ENCODE assay signal across 9 mouse cellular contexts in genomic region chrX:20060096-20060768, GRCm38 (mm10). TPM values are rescaled to one million over a fixed set of nuclear protein-coding genes. Genes with fewer than 3 reads are reported as not detected.
DNase-seq lines count a peak whose midpoint lies in the region; ATAC-seq and TF ChIP-seq lines count a peak whose summit lies in the region.
"Had no signal": no experiment of that assay in that cellular context is flagged by ENCODE, and none has a peak within 500 bp of the region (broad histone marks: within the 10 kb centered on the region; RNA-seq: fewer than 3 reads in every experiment).

No protein-coding gene starts in this region.

- H3K36me3 ChIP-seq in kidney, adult 2 months (ENCODE audit: control insufficient read depth, insufficient read depth, low read length) = no peaks in the 10 kb centered on the region
- H3K36me3 ChIP-seq in forebrain, embryonic 10.5 days (replicated peaks) = no peaks in the 10 kb centered on the region
- no peaks in the 10 kb centered on the region for H3K36me3 ChIP-seq in hindbrain, embryonic 13.5 days
- no peaks in the 10 kb centered on the region for H3K36me3 ChIP-seq in liver, embryonic 14.5 days (replicated peaks; ENCODE audit: control insufficient read depth, insufficient read depth, low read depth)
- H3K36me3 ChIP-seq in neural tube, embryonic 14.5 days (ENCODE audit: control insufficient read depth, insufficient read depth, low read length) = no peaks in the 10 kb centered on the region

- peak overlapping the region; percentile 70 for H3K4me2 ChIP-seq in hindbrain, embryonic 13.5 days
- peak overlapping the region; percentile 40 for H3K4me2 ChIP-seq in liver, embryonic 14.5 days (ENCODE audit: low read depth)
- peak overlapping the region; percentile 64 for H3K4me2 ChIP-seq in neural tube, embryonic 14.5 days (ENCODE audit: low read depth, low read length)

- TF ChIP-seq CTCF in kidney, adult 2 months (conservative IDR thresholded peaks at IDR 0.05; ENCODE audit: insufficient read depth, insufficient read length, low read depth, low read length) = no peak
- TF ChIP-seq CTCF in liver, embryonic 14.5 days (IDR thresholded peaks at IDR 0.05; ENCODE audit: low read depth) = no peak

- ATAC-seq in hindbrain, embryonic 13.5 days (ENCODE audit: low FRiP score) = peak; percentile 71
- ATAC-seq in liver, embryonic 14.5 days (ENCODE audit: insufficient read depth) = no peak
- ATAC-seq in neural tube, embryonic 14.5 days (ENCODE audit: low read depth) = peak; percentile 79
- no peak for ATAC-seq in megakaryocyte progenitor cell, adult 5-6 weeks (replicated peaks; ENCODE audit: poor library complexity)
- ATAC-seq: Patski had no signal

- no peaks in the 10 kb centered on the region for H3K27me3 ChIP-seq in kidney, adult 2 months (replicated peaks; ENCODE audit: control insufficient read depth, insufficient read depth, low read length)
- peaks cover 23% of the 10 kb centered on the region for H3K27me3 ChIP-seq in forebrain, embryonic 10.5 days (ENCODE audit: poor library complexity, severe bottlenecking)
- H3K27me3 ChIP-seq in hindbrain, embryonic 13.5 days = peaks cover 10% of the 10 kb centered on the region
- peaks cover 11% of the 10 kb centered on the region for H3K27me3 ChIP-seq in liver, embryonic 14.5 days (ENCODE audit: control insufficient read depth, insufficient read depth, low read length)
- H3K27me3 ChIP-seq in neural tube, embryonic 14.5 days (ENCODE audit: control insufficient read depth, insufficient read depth, low read length) = no peaks in the 10 kb centered on the region

- TF ChIP-seq EP300 in liver, embryonic 14.5 days (IDR thresholded peaks at IDR 0.05; ENCODE audit: low read depth) = no peak

- H3K27ac ChIP-seq in kidney, adult 2 months (ENCODE audit: insufficient read depth, low read depth, low read length) = peak overlapping the region; percentile 36; the same call in 1 of the 2 replicates
- H3K27ac ChIP-seq in forebrain, embryonic 10.5 days = no peak overlapping the region
- H3K27ac ChIP-seq in hindbrain, embryonic 13.5 days = no peak overlapping the region
- no peak overlapping the region for H3K27ac ChIP-seq in liver, embryonic 14.5 days
- H3K27ac ChIP-seq in neural tube, embryonic 14.5 days (ENCODE audit: low read depth, low read length) = no peak overlapping the region

- no peaks in the 10 kb centered on the region for H3K4me1 ChIP-seq in kidney, adult 2 months (ENCODE audit: control insufficient read depth, insufficient read depth, low read length)
- H3K4me1 ChIP-seq in forebrain, embryonic 10.5 days = peaks cover 8% of the 10 kb centered on the region; the same call in 1 of the 2 replicates
- peaks cover 6% of the 10 kb centered on the region; the same call in 1 of the 2 replicates for H3K4me1 ChIP-seq in hindbrain, embryonic 13.5 days (replicated peaks)
- no peaks in the 10 kb centered on the region for H3K4me1 ChIP-seq in liver, embryonic 14.5 days (replicated peaks; ENCODE audit: control insufficient read depth in 2 of 2, insufficient read depth in 2 of 2, low read length in 1 of 2)
- no peaks in the 10 kb centered on the region for H3K4me1 ChIP-seq in neural tube, embryonic 14.5 days (ENCODE audit: control insufficient read depth, insufficient read depth, low read length)

- H3K4me3 ChIP-seq in kidney, adult 2 months (ENCODE audit: insufficient read depth, low read depth, low read length) = peak overlapping the region; percentile 76
- peak overlapping the region; percentile 57 for H3K4me3 ChIP-seq in forebrain, embryonic 10.5 days
- H3K4me3 ChIP-seq in hindbrain, embryonic 13.5 days = peak overlapping the region; percentile 48
- peak overlapping the region; percentile 1 to 16; a peak in 3 of 4 replicates for H3K4me3 ChIP-seq in liver, embryonic 14.5 days (ENCODE audit: insufficient read depth in 1 of 2, low read depth in 2 of 2, low read length in 2 of 2)
- H3K4me3 ChIP-seq in neural tube, embryonic 14.5 days (ENCODE audit: low read depth, low read length) = peak overlapping the region; percentile 41

- DNase-seq in kidney, adult 2 months = peak; percentile 11
- no peak for DNase-seq in kidney, adult 8-10 months
- DNase-seq in adrenal gland, adult 2 months = peak; percentile 29
- peak; percentile 26 for DNase-seq in forebrain, embryonic 10.5 days (ENCODE audit: extremely low spot score, low spot score)
- no peak for DNase-seq in liver, embryonic 14.5 days (ENCODE audit: low read depth in 3 of 3, low spot score in 3 of 3)

- peak overlapping the region; percentile 60 for H3K9ac ChIP-seq in hindbrain, embryonic 13.5 days
- H3K9ac ChIP-seq in liver, embryonic 14.5 days (replicated peaks) = no peak overlapping the region
- H3K9ac ChIP-seq in neural tube, embryonic 14.5 days (replicated peaks; ENCODE audit: low read depth, low read length) = 0 out of 2 replicates have a peak overlapping the region, but pooled peaks have one; percentile 7

- TF ChIP-seq POLR2A in kidney, adult 2 months (IDR thresholded peaks at IDR 0.05; ENCODE audit: low read depth, low read length) = no peak

- H3K9me3 ChIP-seq in forebrain, embryonic 10.5 days = peaks cover 9% of the 10 kb centered on the region; the same call in 1 of the 2 replicates
- H3K9me3 ChIP-seq in hindbrain, embryonic 13.5 days = no peaks in the 10 kb centered on the region
- H3K9me3 ChIP-seq in liver, embryonic 14.5 days (ENCODE audit: control insufficient read depth, low read length) = no peaks in the 10 kb centered on the region
- no peaks in the 10 kb centered on the region for H3K9me3 ChIP-seq in neural tube, embryonic 14.5 days (ENCODE audit: control insufficient read depth, low read length)

- 2% methylated on average over 50 of the region's 65 CpGs for WGBS in kidney, adult 2 months
- WGBS in forebrain, embryonic 10.5 days = 21% methylated on average over 65 of the region's 65 CpGs
- WGBS in hindbrain, embryonic 13.5 days = 23% methylated on average over 60 of the region's 65 CpGs
- 16% methylated on average over 55 of the region's 65 CpGs for WGBS in liver, embryonic 14.5 days (ENCODE audit: insufficient replicate concordance)
- 21% methylated on average over 64 of the region's 65 CpGs for WGBS in neural tube, embryonic 14.5 days

RNA-seq across cellular contexts. Expression of gene Chst7, which starts 0.9 kb away (rescaled TPM):
- 4.1 and 6.0 TPM in 2 replicates for polyA plus RNA-seq in kidney, adult 2 months (2012; rRNA removed)
- total RNA-seq in adrenal gland, adult 2 months (2021) = 1 to 10 TPM in 1 of 2 experiments, under 1 TPM in 1; 0.98 to 1.5 TPM
- polyA plus RNA-seq in adrenal gland, adult 2 months (2012; rRNA removed) = 4.2 and 6.6 TPM in 2 replicates
- polyA plus RNA-seq in forebrain, embryonic 10.5 days (2016; fragmentation: Nextera tagmentation; extraction: Ambion mirVana) = 4.0 TPM in 2 replicates
- polyA plus RNA-seq in hindbrain, embryonic 13.5 days (2015; fragmentation: Nextera tagmentation; extraction: Ambion mirVana) = 4.1 and 4.9 TPM in 2 replicates
- polyA plus RNA-seq in liver, embryonic 14.5 days (2012; rRNA removed) = 0.39 and 0.48 TPM in 2 replicates
- 0.42 and 0.54 TPM in 2 replicates for polyA plus RNA-seq in liver, embryonic 14.5 days (2014; fragmentation: Nextera tagmentation; extraction: Ambion mirVana)
- 5.0 and 6.3 TPM in 2 replicates for polyA plus RNA-seq in neural tube, embryonic 14.5 days (2014; fragmentation: Nextera tagmentation; extraction: Ambion mirVana)
- not detected in 2 replicates for total RNA-seq in megakaryocyte progenitor cell, adult 5-6 weeks (2015)
- total RNA-seq in megakaryocyte progenitor cell, adult 5-6 weeks (2017) = 0.33 TPM in 1 of 2 replicates, not detected in the other

Comparison
In these comparisons a context has a peak if more than half of its experiments do, and no peak if none do; other contexts are left out.
1. DNase-seq: peak in kidney, adult 2 months (single experiment), adrenal gland, adult 2 months (single experiment) and forebrain, embryonic 10.5 days (single experiment); none in kidney, adult 8-10 months (0 of 2) and liver, embryonic 14.5 days (0 of 3).
2. H3K4me3 ChIP-seq: peak in every context shown above with its lines; median percentile 76 in kidney, adult 2 months; 57 in forebrain, embryonic 10.5 days; 48 in hindbrain, embryonic 13.5 days; 41 in neural tube, embryonic 14.5 days; 8 in liver, embryonic 14.5 days.
3. ATAC-seq: peak in hindbrain, embryonic 13.5 days (single experiment) and neural tube, embryonic 14.5 days (single experiment); none in liver, embryonic 14.5 days (single experiment) and megakaryocyte progenitor cell, adult 5-6 weeks (single experiment).
4. Peak in every context shown above with its lines, with median percentiles within 50 percentile points of each other: H3K4me2 ChIP-seq.